Mouse (Mus musculus) layer of hippocampus, postnatal 10 days (tissue): Measurements from ENCODE around the gene Prss23. TPM values are rescaled to one million over a fixed set of nuclear protein-coding genes. Genes with fewer than 3 reads are reported as not detected.

Experiments used
- DNase-seq, 2 experiments: peaks; one replicate each; pipeline ENCODE4 v3.0.0; 2021; ENCODE audit warnings: low spot score in 2 of 2
- total RNA-seq, 2 experiments: library from RNA; stranded (reverse); gene quantifications; 2 replicates each; pipeline ENCODE4 v1.2.3; 2021

Gene Prss23
- total RNA-seq, 2 experiments from 2014 or later = 7.8 to 10.5 TPM

DNA sequence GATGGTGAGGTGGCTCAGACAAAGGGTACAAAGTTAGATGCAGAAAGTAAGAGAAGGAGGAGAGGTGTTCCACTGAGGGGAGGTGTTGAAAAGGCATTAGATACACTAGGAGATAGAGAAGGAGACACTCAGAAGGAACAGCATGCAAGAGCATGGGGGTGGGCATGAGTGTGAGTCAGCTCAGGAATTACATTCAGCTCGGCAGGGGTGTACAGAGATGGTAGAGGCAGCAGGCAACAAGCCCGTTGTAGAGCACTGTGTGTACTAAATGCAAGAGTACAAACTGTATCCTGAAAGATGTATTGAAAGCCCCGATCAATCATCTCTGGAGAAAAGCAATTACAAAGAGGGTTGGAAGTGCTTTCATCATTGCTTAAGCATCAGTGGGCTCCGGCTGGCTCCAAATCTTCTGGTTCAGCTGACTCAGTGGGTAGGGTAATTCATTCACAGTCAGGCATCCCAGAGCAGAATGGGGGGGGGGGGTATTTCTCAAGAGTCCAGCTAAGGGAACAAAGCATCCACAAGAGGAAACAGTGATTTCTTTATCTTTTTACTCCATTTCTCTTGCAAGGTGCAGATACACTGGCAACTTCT, 15.0 kb downstream of the Prss23 start:
- DNase-seq = no peak

DNA sequence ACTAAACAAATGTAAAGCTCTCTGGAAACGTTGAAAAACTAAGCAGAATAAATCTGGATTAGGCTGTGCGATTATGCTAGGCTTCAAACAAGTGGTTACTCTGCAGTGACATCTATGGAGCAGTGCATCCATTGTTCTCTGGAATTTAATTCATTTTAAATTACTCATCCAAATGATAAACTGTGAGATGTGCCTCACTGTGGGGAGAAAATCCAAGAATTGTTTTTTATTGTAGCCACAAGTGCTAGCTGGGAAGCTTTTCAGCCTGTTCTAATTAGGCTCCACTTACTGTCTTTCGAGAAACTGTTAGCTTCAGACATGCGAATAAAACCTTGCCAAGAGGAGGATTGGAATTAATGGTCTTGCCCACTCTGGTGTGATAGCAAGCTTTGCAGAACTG, 18.3 kb downstream of the Prss23 start:
- no peak for DNase-seq

GRCm38 (mm10) chr7:89499516-89500307, 27.3 kb downstream of the Prss23 start:
- DNase-seq = peak; percentile 67 to 74

- DNase-seq = no peak
Observed at GRCm38 (mm10) chr7:89483769-89484568, 43.0 kb downstream of the Prss23 start.

DNA sequence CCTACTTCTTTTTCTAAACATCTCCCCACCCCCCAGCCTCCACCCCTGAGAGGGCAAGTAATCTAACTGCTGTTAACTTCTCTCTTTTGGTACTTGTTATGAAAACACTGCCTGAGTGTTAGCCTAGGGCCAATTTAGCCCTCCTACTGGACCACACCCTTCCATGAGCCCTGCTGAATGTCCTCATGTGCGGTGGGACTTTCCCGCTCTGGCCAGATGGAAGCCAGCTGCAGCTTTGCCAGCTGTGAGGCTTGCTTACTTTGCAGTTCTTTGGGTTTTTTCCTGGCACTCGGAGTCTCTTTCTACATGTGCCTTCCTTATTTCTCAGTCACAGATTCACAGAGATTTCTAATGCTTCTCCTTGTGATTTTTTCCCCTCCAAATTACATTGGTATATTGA, 45.3 kb downstream of the Prss23 start:
- no peak for DNase-seq

- no peak for DNase-seq
Observed at GRCm38 (mm10) chr7:89478490-89478889, 48.5 kb downstream of the Prss23 start.

DNA sequence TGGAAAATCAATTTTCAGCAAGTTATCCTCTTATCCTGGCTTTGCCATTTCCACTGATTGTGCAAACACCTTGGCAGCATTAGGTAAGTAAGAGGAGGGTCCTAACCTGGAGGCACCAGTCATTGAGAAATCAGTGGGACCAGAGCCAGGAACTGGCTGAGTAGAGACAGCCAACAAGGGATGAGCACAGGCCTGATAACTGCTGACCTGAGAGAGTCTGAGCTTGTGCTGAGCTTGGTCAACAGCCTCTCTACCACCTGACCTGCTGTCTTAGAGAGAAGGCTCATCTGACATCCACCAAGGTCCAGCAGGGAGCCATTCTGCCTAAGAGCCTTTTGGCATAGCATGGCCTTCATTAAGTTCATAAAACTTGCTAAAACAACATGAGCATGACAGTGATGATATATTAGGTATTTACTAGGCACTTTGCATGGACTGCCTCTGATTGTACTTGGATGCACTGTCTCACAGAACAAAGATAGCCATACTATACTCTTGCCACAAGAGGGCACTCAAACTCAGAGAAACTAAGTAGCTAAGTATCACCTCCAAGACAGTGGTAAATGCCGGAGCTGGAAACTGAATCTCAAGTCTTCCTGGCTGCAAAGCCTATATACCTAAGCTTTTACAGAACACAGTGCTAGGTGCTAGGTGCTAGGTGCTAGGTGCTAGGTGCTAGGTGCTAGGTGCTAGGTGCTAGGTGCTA, 49.5 kb downstream of the Prss23 start:
- peak; percentile 21 to 43 for DNase-seq

DNA sequence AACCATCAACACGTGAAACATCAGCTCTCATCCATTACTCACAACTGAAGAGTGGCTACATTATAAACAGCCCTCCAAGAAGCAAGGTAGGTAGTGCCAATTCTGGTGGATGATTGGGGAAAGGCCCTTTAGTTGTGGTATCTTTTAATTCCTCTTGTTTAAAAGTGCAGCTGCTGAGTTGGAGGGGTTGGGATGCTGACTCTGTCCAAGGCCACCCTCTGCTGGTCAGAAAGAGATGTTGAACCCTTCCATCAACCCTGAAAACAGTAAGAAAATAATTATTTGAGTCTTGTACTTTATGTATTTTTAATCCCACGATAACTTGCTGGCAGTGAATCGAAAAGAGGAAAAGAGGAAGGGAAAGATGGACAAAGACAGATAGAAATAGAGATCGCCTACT, 53.5 kb downstream of the Prss23 start:
- peak in 1 of 2 experiments; percentile 38 for DNase-seq

DNA sequence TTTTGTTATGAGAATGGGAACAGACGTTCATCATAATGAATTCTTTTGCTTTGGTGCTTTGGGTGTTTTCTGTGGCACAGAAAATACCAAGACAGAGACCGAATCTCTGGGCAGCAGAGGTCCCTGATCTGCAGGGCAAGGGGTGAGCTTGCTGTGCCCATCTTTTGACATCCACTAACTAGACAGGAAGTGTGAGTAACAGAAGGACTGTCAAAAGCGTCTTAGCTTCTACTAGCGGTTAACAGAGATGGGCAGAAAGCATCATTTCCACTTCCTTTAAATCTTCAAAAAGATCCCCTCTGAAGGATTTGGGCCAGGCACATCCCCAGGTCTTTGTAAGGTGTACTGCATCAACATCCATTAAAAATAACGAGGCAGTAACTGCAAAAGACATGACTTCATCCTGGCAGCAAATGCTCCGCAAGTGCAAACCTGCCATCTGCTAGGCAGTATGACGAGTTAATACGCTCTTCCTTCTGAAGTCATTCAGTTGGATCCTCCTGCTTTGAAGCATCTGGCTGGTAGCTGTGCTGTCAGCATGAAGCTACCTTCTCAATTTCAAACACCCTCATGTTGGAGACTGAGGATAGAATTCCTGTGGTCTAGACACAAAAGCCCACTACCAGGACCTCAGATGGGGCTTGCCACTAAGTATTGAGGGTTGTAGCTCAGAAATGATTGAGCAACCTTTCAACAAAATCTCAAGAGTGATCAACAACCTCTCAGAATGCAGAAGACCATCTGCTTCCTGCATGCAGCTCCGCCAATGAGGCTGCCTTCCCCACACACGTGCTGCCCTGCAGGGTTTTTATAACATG, 63.0 kb downstream of the Prss23 start:
- peak in 1 of 2 experiments; percentile 19 for DNase-seq

DNA sequence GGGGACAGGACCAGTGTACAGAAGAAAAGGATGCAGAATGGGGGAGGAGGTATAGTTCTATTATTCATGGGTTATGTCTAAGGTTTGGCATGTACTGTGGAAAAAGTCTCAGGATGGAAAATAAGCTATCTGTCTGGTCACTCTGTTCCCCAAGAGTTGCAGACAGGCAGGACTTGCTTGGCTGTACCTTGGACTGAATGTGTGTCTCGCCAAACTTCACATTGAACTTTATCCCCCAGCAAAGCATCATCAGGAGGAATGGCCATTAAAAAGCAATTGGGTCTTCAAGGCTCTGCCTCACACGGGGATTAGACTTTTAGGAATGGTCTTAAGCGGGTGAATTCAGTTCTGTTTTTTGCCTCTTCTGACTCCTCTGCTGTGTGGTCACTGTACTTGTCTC, 63.7 kb downstream of the Prss23 start:
- DNase-seq = no peak

DNA sequence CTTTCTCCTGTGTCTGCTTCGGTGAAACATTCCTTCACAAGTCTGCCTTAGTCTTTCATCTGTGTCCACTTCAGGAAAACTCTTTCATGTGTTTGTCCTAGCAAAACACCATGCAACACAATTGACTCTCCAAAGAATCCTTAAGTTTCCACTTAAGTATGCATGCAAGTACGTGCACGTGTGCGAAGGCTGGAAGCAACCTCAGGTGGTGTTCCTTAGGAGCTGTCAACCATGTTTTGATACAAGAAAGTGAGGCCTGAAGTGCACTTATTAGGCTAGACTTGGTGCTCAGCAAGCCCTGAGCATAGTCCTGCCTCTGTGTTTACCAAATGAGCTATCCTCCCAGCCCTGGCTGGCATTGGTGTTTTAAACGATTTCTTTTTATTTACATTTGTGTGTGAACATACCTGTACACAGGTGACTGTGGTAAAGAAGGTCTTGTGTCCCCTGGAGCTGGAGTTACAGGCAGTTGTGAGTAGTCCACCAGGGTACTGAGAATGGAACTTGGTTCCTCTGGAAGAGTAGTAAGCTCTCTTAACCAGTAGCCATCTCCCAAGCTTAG, 64.3 kb downstream of the Prss23 start:
- DNase-seq = no peak

- no peak for DNase-seq
Observed at GRCm38 (mm10) chr7:89461351-89461750, 65.6 kb downstream of the Prss23 start.

GRCm38 (mm10) chr7:89460911-89461310, 66.1 kb downstream of the Prss23 start:
- no peak for DNase-seq

DNA sequence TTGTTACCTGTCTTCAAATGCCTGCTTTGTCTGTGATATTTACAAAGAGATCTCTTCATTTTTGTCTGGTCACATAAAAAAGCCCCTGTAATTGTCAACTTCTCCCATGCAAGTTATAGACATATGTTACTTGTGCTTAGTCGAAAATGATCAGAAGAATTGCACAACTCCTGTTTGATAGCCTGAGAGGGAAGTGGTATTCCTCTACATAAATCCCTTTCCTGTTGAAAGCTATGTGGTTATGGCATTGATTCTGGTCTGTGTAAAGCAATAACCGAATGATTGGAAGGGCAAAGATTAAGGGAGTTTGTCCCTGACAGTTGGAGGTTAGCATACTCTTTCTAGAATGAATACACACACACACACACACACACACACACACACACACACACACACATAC, 67.3 kb downstream of the Prss23 start:
- no peak for DNase-seq

Other genes starting within 250 kb of the Prss23 start
- gene Tmem135, start 123.0 kb downstream of the Prss23 start, total RNA-seq = 10 to 100 TPM; 72.2 to 84.4 TPM
- 1 to 10 TPM; 7.9 to 8.2 TPM for gene Fzd4, start 122.8 kb downstream of the Prss23 start, total RNA-seq
- gene Me3, start 105.2 kb upstream of the Prss23 start, total RNA-seq = 10 to 100 TPM; 66.2 to 66.8 TPM